Comparison of ENCODE assay signal across 8 mouse cellular contexts in the genomic region with DNA sequence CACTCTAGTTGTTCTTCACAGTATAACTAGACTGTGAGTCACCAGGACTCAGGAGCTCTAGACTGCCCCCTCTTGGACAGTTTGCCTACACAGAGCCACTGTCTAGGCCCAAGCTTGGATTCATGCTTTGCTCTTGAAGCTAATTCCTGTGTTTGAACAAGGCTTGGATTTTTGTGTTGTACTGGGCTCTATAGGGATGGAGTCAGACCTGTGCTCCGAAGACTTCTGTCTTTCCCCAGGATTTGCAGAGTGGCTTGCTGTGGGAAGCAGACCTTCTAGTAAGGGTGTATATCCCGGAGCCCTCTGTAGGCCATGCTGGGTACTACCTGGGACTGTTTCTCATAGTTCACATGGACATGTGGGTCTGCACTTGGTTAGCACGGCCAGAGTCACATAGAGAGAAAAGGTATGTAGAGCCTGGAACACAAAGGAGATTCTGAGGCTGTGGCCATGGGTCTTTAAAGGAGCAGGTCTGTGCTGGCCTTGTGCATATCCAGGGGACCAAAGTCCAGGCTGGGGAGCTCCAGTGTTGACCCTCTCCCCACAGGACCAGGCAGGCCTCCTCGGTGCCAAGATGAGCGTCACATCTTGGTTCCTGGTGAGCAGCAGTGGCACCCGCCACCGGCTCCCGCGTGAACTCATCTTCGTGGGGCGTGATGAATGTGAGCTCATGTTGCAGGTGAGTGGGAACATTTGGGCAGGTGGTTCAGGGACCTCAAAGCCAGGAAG. TPM values are rescaled to one million over a fixed set of nuclear protein-coding genes. Genes with fewer than 3 reads are reported as not detected.
A peak's percentile ranks its signal among the peaks of the same experiment; 100 is the strongest.
DNase-seq lines count a peak whose midpoint lies in the region; ATAC-seq and TF ChIP-seq lines count a peak whose summit lies in the region.

No protein-coding gene starts in this region.

- peak; percentile 30; the same call in 1 of the 2 replicates for ATAC-seq in forebrain, embryonic 13.5 days
- ATAC-seq in intestine, postnatal 0 days, result peak; percentile 26; the same call in 1 of the 2 replicates
- ATAC-seq in neural tube, embryonic 11.5 days (ENCODE audit: insufficient read depth, low FRiP score, low TSS enrichment), result no peak

- H3K36me3 ChIP-seq in forebrain, embryonic 13.5 days (ENCODE audit: poor library complexity, severe bottlenecking), result 0 out of 2 replicates have a peak, but pooled peaks cover 2% of the 10 kb centered on the region
- peaks cover 18% of the 10 kb centered on the region; the same call in 1 of the 2 replicates for H3K36me3 ChIP-seq in intestine, postnatal 0 days (ENCODE audit: control insufficient read depth, insufficient read depth)
- H3K36me3 ChIP-seq in liver, adult 2 months (ENCODE audit: control insufficient read depth, insufficient read depth, low read length), result no peaks in the 10 kb centered on the region
- no peaks in the 10 kb centered on the region for H3K36me3 ChIP-seq in neural tube, embryonic 11.5 days (ENCODE audit: control insufficient read depth, insufficient read depth, low read length)

- H3K27me3 ChIP-seq in forebrain, embryonic 13.5 days, result peaks cover 26% of the 10 kb centered on the region
- no peaks in the 10 kb centered on the region for H3K27me3 ChIP-seq in intestine, postnatal 0 days (replicated peaks; ENCODE audit: control insufficient read depth, insufficient read depth, low read length)
- no peaks in the 10 kb centered on the region for H3K27me3 ChIP-seq in liver, adult 2 months (ENCODE audit: control insufficient read depth, insufficient read depth, low read length)
- peaks cover 23% of the 10 kb centered on the region for H3K27me3 ChIP-seq in neural tube, embryonic 11.5 days (ENCODE audit: control insufficient read depth, insufficient read depth, low read length)

- no peak overlapping the region for H3K4me3 ChIP-seq in forebrain, embryonic 13.5 days
- H3K4me3 ChIP-seq in intestine, postnatal 0 days (ENCODE audit: low read depth, low read length), result no peak overlapping the region; the same call in 1 of the 2 replicates
- H3K4me3 ChIP-seq in liver, adult 2 months (ENCODE audit: insufficient read depth, low read depth, low read length), result no peak overlapping the region
- H3K4me3 ChIP-seq in neural tube, embryonic 11.5 days (ENCODE audit: low read depth, low read length), result no peak overlapping the region

- H3K9ac ChIP-seq in forebrain, embryonic 13.5 days, result no peak overlapping the region
- H3K9ac ChIP-seq in intestine, postnatal 0 days (ENCODE audit: low read depth, low read length), result no peak overlapping the region
- H3K9ac ChIP-seq in liver, adult 2 months (ENCODE audit: low read depth, low read length), result no peak overlapping the region
- H3K9ac ChIP-seq in neural tube, embryonic 11.5 days (ENCODE audit: low read length), result no peak overlapping the region

- peaks cover 27% of the 10 kb centered on the region; the same call in 1 of the 2 replicates for H3K79me2 ChIP-seq in liver, adult 2 months (ENCODE audit: control insufficient read depth, insufficient read depth, low read length)

- TF ChIP-seq CTCF in intestine, postnatal 0 days (IDR thresholded peaks at IDR 0.05; ENCODE audit: low read depth), result peak; percentile 81
- peak; percentile 38; the same call in 1 of the 2 replicates for TF ChIP-seq CTCF in liver, adult 2 months (IDR thresholded peaks at IDR 0.05; ENCODE audit: low read depth, low read length)

- H3K4me1 ChIP-seq in forebrain, embryonic 13.5 days, result peaks cover 43% of the 10 kb centered on the region
- H3K4me1 ChIP-seq in intestine, postnatal 0 days (replicated peaks; ENCODE audit: control insufficient read depth, insufficient read depth, low read length), result no peaks in the 10 kb centered on the region; the same call in 1 of the 2 replicates
- H3K4me1 ChIP-seq in liver, adult 2 months (ENCODE audit: control insufficient read depth, insufficient read depth, low read length), result peaks cover 10% of the 10 kb centered on the region
- peaks cover 11% of the 10 kb centered on the region; the same call in 1 of the 2 replicates for H3K4me1 ChIP-seq in neural tube, embryonic 11.5 days (ENCODE audit: control insufficient read depth, insufficient read depth, low read length)

- TF ChIP-seq POLR2A in liver, adult 2 months (IDR thresholded peaks at IDR 0.05; ENCODE audit: extremely low read depth, insufficient read depth, low read length), result no peak

- no peaks in the 10 kb centered on the region for H3K9me3 ChIP-seq in forebrain, embryonic 13.5 days (replicated peaks)
- no peaks in the 10 kb centered on the region for H3K9me3 ChIP-seq in intestine, postnatal 0 days (ENCODE audit: control insufficient read depth)
- H3K9me3 ChIP-seq in neural tube, embryonic 11.5 days (ENCODE audit: control insufficient read depth, low read length), result no peaks in the 10 kb centered on the region

- H3K4me2 ChIP-seq in forebrain, embryonic 13.5 days, result peak overlapping the region; percentile 98; the same call in 1 of the 2 replicates
- H3K4me2 ChIP-seq in intestine, postnatal 0 days (replicated peaks; ENCODE audit: low read depth), result no peak overlapping the region
- no peak overlapping the region for H3K4me2 ChIP-seq in neural tube, embryonic 11.5 days (ENCODE audit: low read depth)

- 80% methylated on average over 11 of the region's 11 CpGs for WGBS in forebrain, embryonic 13.5 days
- WGBS in intestine, postnatal 0 days, result 75% methylated on average over 11 of the region's 11 CpGs
- 59% methylated on average over 11 of the region's 11 CpGs for WGBS in liver, adult 2 months
- 80% methylated on average over 11 of the region's 11 CpGs for WGBS in neural tube, embryonic 11.5 days

- DNase-seq in urinary bladder, postnatal 25 days (ENCODE audit: low spot score), result peak; percentile 62
- DNase-seq in urinary bladder, adult 2 months (ENCODE audit: low spot score), result no peak
- peak; percentile 51 for DNase-seq in c-Kit-positive CD71-positive TER-119-positive erythroid progenitor cells, embryonic 14.5 days (ENCODE audit: low spot score)
- peak; percentile 57 for DNase-seq in liver, adult 2 months (ENCODE audit: extremely low read depth, low read depth, low spot score)
- peak; percentile 77 for DNase-seq in neural tube, embryonic 11.5 days (ENCODE audit: low spot score)
- peak; percentile 76 for DNase-seq in thymus, postnatal 0 days (ENCODE audit: low spot score)

- no peak overlapping the region for H3K27ac ChIP-seq in forebrain, embryonic 13.5 days
- H3K27ac ChIP-seq in intestine, postnatal 0 days (ENCODE audit: low read depth, low read length), result no peak overlapping the region
- no peak overlapping the region for H3K27ac ChIP-seq in liver, adult 2 months (replicated peaks; ENCODE audit: insufficient read depth, low read depth, low read length)
- no peak overlapping the region for H3K27ac ChIP-seq in neural tube, embryonic 11.5 days (ENCODE audit: low read depth, low read length)

RNA-seq across cellular contexts. Expression of a gene that starts 4.0 kb away (rescaled TPM):
- 33.2 and 42.5 TPM in 2 replicates for polyA plus RNA-seq in urinary bladder, adult 2 months (2012; rRNA removed)
- 11.0 and 13.1 TPM in 2 replicates for polyA plus RNA-seq in forebrain, embryonic 13.5 days (2015; fragmentation: Nextera tagmentation; extraction: Ambion mirVana)
- polyA plus RNA-seq in intestine, postnatal 0 days (2015; fragmentation: Nextera tagmentation; extraction: Ambion mirVana), result 12.7 and 13.4 TPM in 2 replicates
- 7.9 and 9.5 TPM in 2 replicates for total RNA-seq in liver, adult 2 months (2014; rRNA removed)
- 26.2 and 29.7 TPM in 2 replicates for polyA plus RNA-seq in liver, adult 2 months (2012; rRNA removed)
- polyA plus RNA-seq in neural tube, embryonic 11.5 days (2014; fragmentation: Nextera tagmentation; extraction: Ambion mirVana), result 10.2 and 10.7 TPM in 2 replicates
- 4.3 and 4.9 TPM in 2 replicates for polyA plus RNA-seq in thymus, postnatal 0 days (2015; fragmentation: Nextera tagmentation; extraction: Ambion mirVana)

RNA-seq across cellular contexts. Expression of a gene that starts 36.2 kb away (rescaled TPM):
- polyA plus RNA-seq in urinary bladder, adult 2 months (2012; rRNA removed), result 38.7 and 38.8 TPM in 2 replicates
- 2.9 and 3.8 TPM in 2 replicates for polyA plus RNA-seq in forebrain, embryonic 13.5 days (2015; fragmentation: Nextera tagmentation; extraction: Ambion mirVana)
- 6.7 and 6.9 TPM in 2 replicates for polyA plus RNA-seq in intestine, postnatal 0 days (2015; fragmentation: Nextera tagmentation; extraction: Ambion mirVana)
- total RNA-seq in liver, adult 2 months (2014; rRNA removed), result 8.5 and 9.5 TPM in 2 replicates
- 10.0 and 20.5 TPM in 2 replicates for polyA plus RNA-seq in liver, adult 2 months (2012; rRNA removed)
- 3.8 and 4.9 TPM in 2 replicates for polyA plus RNA-seq in neural tube, embryonic 11.5 days (2014; fragmentation: Nextera tagmentation; extraction: Ambion mirVana)
- polyA plus RNA-seq in thymus, postnatal 0 days (2015; fragmentation: Nextera tagmentation; extraction: Ambion mirVana), result 46.2 and 49.3 TPM in 2 replicates

RNA-seq across cellular contexts. Expression of a gene that starts 45.6 kb away (rescaled TPM):
- 18.0 and 20.5 TPM in 2 replicates for polyA plus RNA-seq in urinary bladder, adult 2 months (2012; rRNA removed)
- 2.1 and 2.4 TPM in 2 replicates for polyA plus RNA-seq in forebrain, embryonic 13.5 days (2015; fragmentation: Nextera tagmentation; extraction: Ambion mirVana)
- polyA plus RNA-seq in intestine, postnatal 0 days (2015; fragmentation: Nextera tagmentation; extraction: Ambion mirVana), result 8.1 and 8.3 TPM in 2 replicates
- 0.83 and 1.9 TPM in 2 replicates for total RNA-seq in liver, adult 2 months (2014; rRNA removed)
- 7.9 and 10.1 TPM in 2 replicates for polyA plus RNA-seq in liver, adult 2 months (2012; rRNA removed)
- 4.4 and 6.7 TPM in 2 replicates for polyA plus RNA-seq in neural tube, embryonic 11.5 days (2014; fragmentation: Nextera tagmentation; extraction: Ambion mirVana)
- polyA plus RNA-seq in thymus, postnatal 0 days (2015; fragmentation: Nextera tagmentation; extraction: Ambion mirVana), result 2.6 and 2.8 TPM in 2 replicates

RNA-seq across cellular contexts. Expression of a gene that starts 49.6 kb away (rescaled TPM):
- polyA plus RNA-seq in urinary bladder, adult 2 months (2012; rRNA removed), result 149 and 150 TPM in 2 replicates
- 46.4 and 50.3 TPM in 2 replicates for polyA plus RNA-seq in forebrain, embryonic 13.5 days (2015; fragmentation: Nextera tagmentation; extraction: Ambion mirVana)
- 121 and 125 TPM in 2 replicates for polyA plus RNA-seq in intestine, postnatal 0 days (2015; fragmentation: Nextera tagmentation; extraction: Ambion mirVana)
- total RNA-seq in liver, adult 2 months (2014; rRNA removed), result 30.5 and 31.8 TPM in 2 replicates
- polyA plus RNA-seq in liver, adult 2 months (2012; rRNA removed), result 56.7 and 60.5 TPM in 2 replicates
- polyA plus RNA-seq in neural tube, embryonic 11.5 days (2014; fragmentation: Nextera tagmentation; extraction: Ambion mirVana), result 124 and 126 TPM in 2 replicates
- polyA plus RNA-seq in thymus, postnatal 0 days (2015; fragmentation: Nextera tagmentation; extraction: Ambion mirVana), result 60.8 and 80.4 TPM in 2 replicates
